Mouse (Mus musculus) cerebellum, postnatal 25 days (tissue): ENCODE data around the gene Ovch2.

ENCODE experiments used
- DNase-seq, 2 experiments: peaks; one replicate each; pipeline ENCODE4 v3.0.0; 2021; ENCODE audit warnings: mixed read lengths in 2 of 2

Ovch2 gene

GRCm38 (mm10) chr7:107744454-107744853, 56.6 kb downstream of the Ovch2 start:
- DNase-seq: no peak

- DNase-seq: no peak
Observed at GRCm38 (mm10) chr7:107742963-107743465, 58.0 kb downstream of the Ovch2 start.

- DNase-seq: peak in 1 of 2 experiments; percentile 23
Observed at GRCm38 (mm10) chr7:107738726-107739125, 62.3 kb downstream of the Ovch2 start.

- DNase-seq: no peak
Observed at GRCm38 (mm10) chr7:107733162-107733561, 67.8 kb downstream of the Ovch2 start.
